Mouse (Mus musculus): Measurements from ENCODE around the gene Aig1. TPM values are rescaled to one million over a fixed set of nuclear protein-coding genes. Genes with fewer than 3 reads are reported as not detected.

Gene Aig1
- polyA plus RNA-seq, 1 experiment: 0.30 TPM

DNA sequence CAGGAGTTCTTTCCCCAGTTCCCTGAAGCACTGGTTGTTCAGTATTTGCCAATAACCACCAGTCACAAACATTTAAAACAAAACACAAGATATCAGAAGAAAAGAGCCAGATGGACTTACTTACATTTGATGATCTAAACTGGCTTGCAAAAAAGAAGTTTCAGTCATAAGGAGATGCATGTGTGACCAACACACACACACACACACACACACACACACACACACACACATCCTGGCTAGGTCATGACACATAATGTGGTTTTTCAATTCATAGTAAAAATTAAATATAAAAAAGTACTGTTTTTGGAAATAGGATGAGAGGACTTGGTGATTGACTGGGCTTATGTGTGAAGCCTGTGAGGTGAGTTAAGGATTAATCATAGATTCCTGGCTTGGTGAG is 205.3 kb downstream of the Aig1 start:
- H3K4me3 ChIP-seq (replicated peaks): no peak overlapping the region
- H3K27me3 ChIP-seq (ENCODE audit: control insufficient read depth): no peaks in the 10 kb centered on the region
- H3K4me1 ChIP-seq (ENCODE audit: control insufficient read depth): no peaks in the 10 kb centered on the region
- H3K36me3 ChIP-seq (ENCODE audit: control insufficient read depth): no peaks in the 10 kb centered on the region
- H3K9me3 ChIP-seq (ENCODE audit: control insufficient read depth, low read length): no peaks in the 10 kb centered on the region
- TF ChIP-seq TAL1 (IDR thresholded peaks at IDR 0.05; ENCODE audit: low read length) (no peak), GATA1 (IDR thresholded peaks at IDR 0.05; ENCODE audit: low read length) (no peak)

DNA sequence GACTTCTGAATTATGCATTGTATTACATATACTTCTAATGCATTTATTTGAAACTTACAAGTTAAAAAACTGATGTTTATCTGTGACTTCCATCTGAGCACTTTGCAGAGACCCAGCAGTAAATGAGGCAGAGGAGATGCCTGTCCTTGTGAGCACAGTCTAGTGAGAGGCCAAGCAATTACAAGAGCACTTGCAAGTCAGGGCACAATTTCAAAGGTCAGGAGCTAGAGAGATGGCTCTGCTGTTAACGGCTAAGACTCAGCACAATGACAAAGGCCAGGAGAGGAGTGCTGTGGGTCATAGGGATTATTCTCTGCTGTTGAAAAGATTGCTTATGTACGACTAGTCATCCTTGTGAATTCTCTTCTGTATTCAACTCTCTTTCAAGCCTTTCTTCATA is 209.0 kb downstream of the Aig1 start:
- H3K4me1 ChIP-seq (ENCODE audit: control insufficient read depth): no peaks in the 10 kb centered on the region
- no peak overlapping the region for H3K4me3 ChIP-seq (replicated peaks)
- no peaks in the 10 kb centered on the region for H3K36me3 ChIP-seq (ENCODE audit: control insufficient read depth)
- no peaks in the 10 kb centered on the region for H3K9me3 ChIP-seq (ENCODE audit: control insufficient read depth, low read length)
- H3K27me3 ChIP-seq (ENCODE audit: control insufficient read depth): no peaks in the 10 kb centered on the region
- TF ChIP-seq GATA1 (IDR thresholded peaks at IDR 0.05; ENCODE audit: low read length) (no peak), TAL1 (IDR thresholded peaks at IDR 0.05; ENCODE audit: low read length) (no peak)

GRCm38 (mm10) chr10:13653739-13654462 is 214.9 kb downstream of the Aig1 start:
- no peak overlapping the region for H3K4me3 ChIP-seq (replicated peaks)
- H3K4me1 ChIP-seq (ENCODE audit: control insufficient read depth): no peaks in the 10 kb centered on the region
- H3K27me3 ChIP-seq (ENCODE audit: control insufficient read depth): no peaks in the 10 kb centered on the region
- no peaks in the 10 kb centered on the region for H3K36me3 ChIP-seq (ENCODE audit: control insufficient read depth)
- H3K9me3 ChIP-seq (ENCODE audit: control insufficient read depth, low read length): no peaks in the 10 kb centered on the region
- TF ChIP-seq GATA1 (IDR thresholded peaks at IDR 0.05; ENCODE audit: low read length): no peak

GRCm38 (mm10) chr10:13653326-13653725 is 215.5 kb downstream of the Aig1 start:
- Histone ChIP-seq H3K4me3 (replicated peaks) (no peak overlapping the region), H3K9me3 (ENCODE audit: control insufficient read depth, low read length) (no peaks in the 10 kb centered on the region), H3K4me1 (ENCODE audit: control insufficient read depth) (no peaks in the 10 kb centered on the region), H3K27me3 (ENCODE audit: control insufficient read depth) (no peaks in the 10 kb centered on the region), H3K36me3 (ENCODE audit: control insufficient read depth) (no peaks in the 10 kb centered on the region)
- no peak for TF ChIP-seq GATA1 (IDR thresholded peaks at IDR 0.05; ENCODE audit: low read length)
- TF ChIP-seq TAL1 (IDR thresholded peaks at IDR 0.05; ENCODE audit: low read length): no peak

DNA sequence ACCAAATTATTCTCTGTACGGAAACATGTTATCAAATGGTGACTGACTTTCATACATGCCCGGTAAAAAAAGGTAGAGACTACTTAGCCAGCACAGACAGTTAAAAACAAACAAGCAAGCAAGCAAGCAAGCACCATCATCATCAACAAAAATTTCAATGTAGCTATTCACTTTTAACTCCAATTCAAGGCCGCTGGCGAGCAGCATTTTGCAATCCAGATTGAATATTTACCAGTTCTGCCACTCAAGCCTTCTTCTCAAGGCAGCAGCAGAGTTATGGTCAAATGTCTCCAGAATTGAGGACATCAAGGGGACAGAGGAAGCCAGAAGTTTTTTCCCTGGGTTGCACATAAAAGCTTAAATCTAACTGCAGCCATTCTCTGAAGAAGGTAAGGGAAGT is 216.7 kb downstream of the Aig1 start:
- no peaks in the 10 kb centered on the region for H3K4me1 ChIP-seq (ENCODE audit: control insufficient read depth)

GRCm38 (mm10) chr10:13641750-13642149 is 227.0 kb downstream of the Aig1 start:
- H3K27me3 ChIP-seq (ENCODE audit: control insufficient read depth): no peaks in the 10 kb centered on the region
- no peaks in the 10 kb centered on the region for H3K36me3 ChIP-seq (ENCODE audit: control insufficient read depth)
- no peak for TF ChIP-seq TAL1 (IDR thresholded peaks at IDR 0.05; ENCODE audit: low read length)
- no peak for TF ChIP-seq GATA1 (IDR thresholded peaks at IDR 0.05; ENCODE audit: low read length)
- no peaks in the 10 kb centered on the region for H3K4me1 ChIP-seq (ENCODE audit: control insufficient read depth)
- no peak overlapping the region for H3K4me3 ChIP-seq (replicated peaks)
- H3K9me3 ChIP-seq (ENCODE audit: control insufficient read depth, low read length): no peaks in the 10 kb centered on the region

More for the DNA sequence above, 216.7 kb downstream of the Aig1 start:
- TF ChIP-seq TAL1 (IDR thresholded peaks at IDR 0.05; ENCODE audit: low read length): no peak
- no peak for TF ChIP-seq GATA1 (IDR thresholded peaks at IDR 0.05; ENCODE audit: low read length)
- Histone ChIP-seq H3K27me3 (ENCODE audit: control insufficient read depth) (no peaks in the 10 kb centered on the region), H3K9me3 (ENCODE audit: control insufficient read depth, low read length) (no peaks in the 10 kb centered on the region), H3K4me3 (replicated peaks) (no peak overlapping the region), H3K36me3 (ENCODE audit: control insufficient read depth) (no peaks in the 10 kb centered on the region)

- TF ChIP-seq GATA1 (IDR thresholded peaks at IDR 0.05; ENCODE audit: low read length) (no peak), TAL1 (IDR thresholded peaks at IDR 0.05; ENCODE audit: low read length) (no peak)
- Histone ChIP-seq H3K27me3 (ENCODE audit: control insufficient read depth) (no peaks in the 10 kb centered on the region), H3K9me3 (ENCODE audit: control insufficient read depth, low read length) (no peaks in the 10 kb centered on the region), H3K4me1 (ENCODE audit: control insufficient read depth) (no peaks in the 10 kb centered on the region), H3K4me3 (replicated peaks) (no peak overlapping the region), H3K36me3 (ENCODE audit: control insufficient read depth) (no peaks in the 10 kb centered on the region)
Measured at GRCm38 (mm10) chr10:13631796-13632195, 237.0 kb downstream of the Aig1 start.

DNA sequence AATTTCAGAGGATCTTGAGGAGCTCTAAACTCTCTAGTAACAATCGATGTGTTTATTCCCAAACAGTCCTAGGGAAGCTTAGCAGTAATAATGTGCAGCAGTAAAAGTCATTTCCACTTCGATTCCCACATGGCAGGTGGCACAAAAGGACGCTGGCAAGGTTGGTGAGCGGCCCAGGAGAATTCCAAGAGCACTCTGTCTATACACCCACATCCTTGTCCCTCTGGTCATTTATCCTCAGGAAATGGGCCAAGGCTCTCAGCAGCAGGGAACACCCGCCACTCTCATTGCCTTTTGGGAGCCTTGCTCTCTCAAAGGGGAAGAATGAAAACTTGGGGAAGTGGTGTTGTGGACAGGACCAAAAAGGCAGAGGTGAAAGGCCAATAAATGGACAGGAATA is 245.0 kb downstream of the Aig1 start:
- H3K4me1 ChIP-seq (ENCODE audit: control insufficient read depth): no peaks in the 10 kb centered on the region
- TF ChIP-seq GATA1 (IDR thresholded peaks at IDR 0.05; ENCODE audit: low read length): no peak
- no peak for TF ChIP-seq TAL1 (IDR thresholded peaks at IDR 0.05; ENCODE audit: low read length)
- H3K27me3 ChIP-seq (ENCODE audit: control insufficient read depth): no peaks in the 10 kb centered on the region
- H3K9me3 ChIP-seq (ENCODE audit: control insufficient read depth, low read length): no peaks in the 10 kb centered on the region
- H3K4me3 ChIP-seq (replicated peaks): no peak overlapping the region
- no peaks in the 10 kb centered on the region for H3K36me3 ChIP-seq (ENCODE audit: control insufficient read depth)

DNA sequence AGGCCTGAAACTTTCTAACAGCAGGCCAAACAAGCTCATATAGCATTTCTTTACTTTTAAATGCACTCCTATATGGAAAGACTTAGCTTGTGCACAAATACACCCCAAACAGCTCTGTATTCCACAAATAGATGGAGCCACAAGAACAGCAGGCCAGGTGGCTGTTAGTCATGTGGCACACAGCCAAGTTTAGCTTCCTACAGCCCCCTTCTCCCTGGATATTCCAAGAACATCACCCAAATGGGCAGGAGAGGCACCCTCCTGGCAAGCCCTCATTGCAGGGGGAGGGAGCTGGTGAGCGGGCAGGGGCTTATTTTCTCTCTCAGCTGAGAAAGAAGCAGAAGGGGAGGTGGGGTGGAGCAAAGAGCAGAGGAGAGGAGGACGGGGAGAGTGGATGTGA is 267.9 kb downstream of the Aig1 start:
- H3K36me3 ChIP-seq (ENCODE audit: control insufficient read depth): no peaks in the 10 kb centered on the region
- peaks cover 3% of the 10 kb centered on the region for H3K9me3 ChIP-seq (ENCODE audit: control insufficient read depth, low read length)
- no peaks in the 10 kb centered on the region for H3K27me3 ChIP-seq (ENCODE audit: control insufficient read depth)
- no peak overlapping the region for H3K4me3 ChIP-seq (replicated peaks)
- TF ChIP-seq GATA1 (IDR thresholded peaks at IDR 0.05; ENCODE audit: low read length): no peak
- TF ChIP-seq TAL1 (IDR thresholded peaks at IDR 0.05; ENCODE audit: low read length): no peak
- H3K4me1 ChIP-seq (ENCODE audit: control insufficient read depth): no peaks in the 10 kb centered on the region

DNA sequence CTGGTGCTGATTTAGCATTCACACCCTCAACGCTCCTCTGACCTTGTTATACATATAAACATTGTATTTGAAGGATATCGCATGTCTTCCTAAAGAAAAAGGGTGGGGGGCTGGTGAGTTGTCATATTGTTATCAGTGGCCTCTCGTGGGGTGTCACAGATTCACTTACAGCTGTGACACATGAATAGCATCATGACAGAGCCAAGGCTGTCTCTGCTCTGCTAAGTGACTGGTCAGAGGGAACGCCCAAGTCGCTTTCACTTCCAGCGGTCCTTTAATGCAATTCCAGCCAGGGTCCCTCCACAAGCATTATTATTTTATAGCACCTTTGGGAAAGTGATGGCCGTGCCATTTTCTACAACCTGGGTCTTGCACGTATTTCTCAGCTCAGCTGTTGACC is 271.3 kb downstream of the Aig1 start:
- Histone ChIP-seq H3K4me3 (replicated peaks) (no peak overlapping the region), H3K27me3 (ENCODE audit: control insufficient read depth) (no peaks in the 10 kb centered on the region), H3K4me1 (ENCODE audit: control insufficient read depth) (no peaks in the 10 kb centered on the region), H3K36me3 (ENCODE audit: control insufficient read depth) (no peaks in the 10 kb centered on the region), H3K9me3 (ENCODE audit: control insufficient read depth, low read length) (peaks cover 3% of the 10 kb centered on the region)
- TF ChIP-seq TAL1 (IDR thresholded peaks at IDR 0.05; ENCODE audit: low read length): no peak

Other genes with a start within 250 kb of the Aig1 start
- under 0.01 TPM in 1 of 2 replicates, not detected in the other for gene Hivep2, start 97.1 kb upstream of the Aig1 start, polyA plus RNA-seq (2012)

Data from erythroblast, embryonic 14.5 days (primary cell).